Mouse (Mus musculus): ENCODE data around the gene Nadk. TPM values are rescaled to one million over a fixed set of nuclear protein-coding genes. Genes with fewer than 3 reads are reported as not detected.

Gene Nadk
- polyA plus RNA-seq, 1 experiment from 2014 or later = 109 TPM

- Histone ChIP-seq H3K4me3 (no peak overlapping the region), H3K27me3 (no peaks in the 10 kb centered on the region), H3K36me3 (peaks cover 75% of the 10 kb centered on the region), H3K27ac (replicated peaks) (no peak overlapping the region), H3K4me1 (no peaks in the 10 kb centered on the region), H3K4me2 (replicated peaks) (no peak overlapping the region), H3K9ac (replicated peaks) (no peak overlapping the region), H3K9me3 (no peaks in the 10 kb centered on the region)
- 95% methylated on average over 3 of the region's 3 CpGs for WGBS
- no peak for ATAC-seq (replicated peaks)
Measured at GRCm38 (mm10) chr4:155613264-155613663, 51.1 kb downstream of the Nadk start.

GRCm38 (mm10) chr4:155618321-155618720 lies 56.1 kb downstream of the Nadk start:
- Histone ChIP-seq H3K27ac (replicated peaks) (no peak overlapping the region), H3K27me3 (no peaks in the 10 kb centered on the region), H3K4me2 (replicated peaks) (no peak overlapping the region), H3K4me1 (peaks cover 1% of the 10 kb centered on the region; the same call in 1 of the 2 replicates), H3K36me3 (peaks cover 75% of the 10 kb centered on the region), H3K9ac (replicated peaks) (no peak overlapping the region), H3K9me3 (no peaks in the 10 kb centered on the region), H3K4me3 (no peak overlapping the region)
- no peak for ATAC-seq (replicated peaks)
- 95% methylated on average over 5 of the region's 5 CpGs for WGBS

GRCm38 (mm10) chr4:155624338-155625291 lies 62.4 kb downstream of the Nadk start, which contains the start of gene Cdk11b:
Gene Cdk11b (plus strand): TSS chr4:155624854.
- H3K4me3 ChIP-seq = peak within 1 kb of the TSS; percentile 55
- peak within 1 kb of the TSS; percentile 65 for H3K4me2 ChIP-seq (replicated peaks)
- peak; percentile 100 for ATAC-seq (replicated peaks)
- peaks cover 48% of the 10 kb centered on the region for H3K36me3 ChIP-seq
- peaks cover 14% of the 10 kb centered on the region for H3K4me1 ChIP-seq
- no peaks in the 10 kb centered on the region for H3K27me3 ChIP-seq
- under 1% methylated on average over 84 of the region's 84 CpGs for WGBS
- H3K27ac ChIP-seq (replicated peaks) = peak within 1 kb of the TSS; percentile 95
- H3K9ac ChIP-seq (replicated peaks) = peak within 1 kb of the TSS; percentile 58
- no peaks in the 10 kb centered on the region for H3K9me3 ChIP-seq

- WGBS = 91% methylated on average over 6 of the region's 6 CpGs
- Histone ChIP-seq H3K9me3 (no peaks in the 10 kb centered on the region), H3K4me3 (no peak overlapping the region), H3K36me3 (peaks cover 76% of the 10 kb centered on the region), H3K27me3 (no peaks in the 10 kb centered on the region), H3K4me1 (peaks cover 4% of the 10 kb centered on the region), H3K27ac (replicated peaks) (no peak overlapping the region), H3K4me2 (replicated peaks) (no peak overlapping the region), H3K9ac (replicated peaks) (no peak overlapping the region)
- ATAC-seq (replicated peaks) = no peak
Measured at GRCm38 (mm10) chr4:155630267-155630666, 68.1 kb downstream of the Nadk start.

- no peak for ATAC-seq (replicated peaks)
- H3K4me1 ChIP-seq = no peaks in the 10 kb centered on the region
- H3K9me3 ChIP-seq = no peaks in the 10 kb centered on the region
- peaks cover 87% of the 10 kb centered on the region for H3K36me3 ChIP-seq
- H3K27me3 ChIP-seq = no peaks in the 10 kb centered on the region
- H3K4me2 ChIP-seq (replicated peaks) = no peak overlapping the region
- no peak overlapping the region for H3K4me3 ChIP-seq
- H3K9ac ChIP-seq (replicated peaks) = no peak overlapping the region
- H3K27ac ChIP-seq (replicated peaks) = no peak overlapping the region
Measured at GRCm38 (mm10) chr4:155635766-155636499, 73.8 kb downstream of the Nadk start.

Other genes starting within 250 kb of the Nadk start
- 62.2 and 69.1 TPM in 2 replicates for gene Prkcz, start 201.0 kb upstream of the Nadk start, polyA plus RNA-seq (2015; fragmentation: Nextera tagmentation; extraction: Ambion mirVana)
- gene Gabrd, start 164.3 kb upstream of the Nadk start, polyA plus RNA-seq (2015; fragmentation: Nextera tagmentation; extraction: Ambion mirVana) = 1.8 and 2.6 TPM in 2 replicates
- gene Cfap74, start 153.2 kb upstream of the Nadk start, polyA plus RNA-seq (2015; fragmentation: Nextera tagmentation; extraction: Ambion mirVana) = 3.8 and 4.3 TPM in 2 replicates
- 0.19 TPM in 1 of 2 replicates, not detected in the other for gene Tmem52, start 93.3 kb upstream of the Nadk start, polyA plus RNA-seq (2015; fragmentation: Nextera tagmentation; extraction: Ambion mirVana)
- 1,112 and 1,114 TPM in 2 replicates for gene Gnb1, start 71.0 kb upstream of the Nadk start, polyA plus RNA-seq (2015; fragmentation: Nextera tagmentation; extraction: Ambion mirVana)
- 10.9 and 12.9 TPM in 2 replicates for gene Slc35e2, start 39.0 kb downstream of the Nadk start, polyA plus RNA-seq (2015; fragmentation: Nextera tagmentation; extraction: Ambion mirVana)
- 60.8 and 63.5 TPM in 2 replicates for gene Cdk11b, start 62.5 kb downstream of the Nadk start, polyA plus RNA-seq (2015; fragmentation: Nextera tagmentation; extraction: Ambion mirVana)
- gene Gm10563, start 83.0 kb downstream of the Nadk start, polyA plus RNA-seq (2015; fragmentation: Nextera tagmentation; extraction: Ambion mirVana) = not detected in 2 replicates
- 2.3 and 2.6 TPM in 2 replicates for gene Mmp23, start 91.0 kb downstream of the Nadk start, polyA plus RNA-seq (2015; fragmentation: Nextera tagmentation; extraction: Ambion mirVana)
- 51.6 and 52.1 TPM in 2 replicates for gene Mib2, start 106.8 kb downstream of the Nadk start, polyA plus RNA-seq (2015; fragmentation: Nextera tagmentation; extraction: Ambion mirVana)
- 8.2 and 10.9 TPM in 2 replicates for gene Fndc10, start 132.0 kb downstream of the Nadk start, polyA plus RNA-seq (2015; fragmentation: Nextera tagmentation; extraction: Ambion mirVana)
- 144 and 146 TPM in 2 replicates for gene Ssu72, start 142.4 kb downstream of the Nadk start, polyA plus RNA-seq (2015; fragmentation: Nextera tagmentation; extraction: Ambion mirVana)
- 10.4 TPM in 2 replicates for gene Tmem240, start 172.4 kb downstream of the Nadk start, polyA plus RNA-seq (2015; fragmentation: Nextera tagmentation; extraction: Ambion mirVana)
- 91.0 TPM in 2 replicates for gene Atad3a, start 198.7 kb downstream of the Nadk start, polyA plus RNA-seq (2015; fragmentation: Nextera tagmentation; extraction: Ambion mirVana)
- 21.8 and 22.6 TPM in 2 replicates for gene Vwa1, start 212.3 kb downstream of the Nadk start, polyA plus RNA-seq (2015; fragmentation: Nextera tagmentation; extraction: Ambion mirVana)
- gene Tmem88b, start 223.5 kb downstream of the Nadk start, polyA plus RNA-seq (2015; fragmentation: Nextera tagmentation; extraction: Ambion mirVana) = 0.29 and 0.60 TPM in 2 replicates
- not detected in 2 replicates for gene Ankrd65, start 228.1 kb downstream of the Nadk start, polyA plus RNA-seq (2015; fragmentation: Nextera tagmentation; extraction: Ambion mirVana)
- gene Mrpl20, start 240.5 kb downstream of the Nadk start, polyA plus RNA-seq (2015; fragmentation: Nextera tagmentation; extraction: Ambion mirVana) = 228 and 244 TPM in 2 replicates